8 mouse cellular contexts compared by ENCODE assay signal in genomic region chr15:25269345-25269996, GRCm38 (mm10).
DNase-seq lines count a peak whose midpoint lies in the region; ATAC-seq lines count a peak whose summit lies in the region.

No protein-coding gene starts in this region.

- no peak for ATAC-seq in heart, embryonic 15.5 days (replicated peaks; ENCODE audit: insufficient number of reproducible peaks, insufficient read depth, low FRiP score, low read depth)
- ATAC-seq in midbrain, embryonic 14.5 days (ENCODE audit: low FRiP score, low TSS enrichment), result no peak
- no peak for ATAC-seq in forebrain, embryonic 14.5 days

- H3K27me3 ChIP-seq in heart, embryonic 15.5 days, result no peaks in the 10 kb centered on the region
- no peaks in the 10 kb centered on the region for H3K27me3 ChIP-seq in midbrain, embryonic 14.5 days (ENCODE audit: control insufficient read depth, insufficient read depth, low read length)
- H3K27me3 ChIP-seq in forebrain, embryonic 14.5 days (replicated peaks; ENCODE audit: control insufficient read depth, insufficient read depth, low read length), result no peaks in the 10 kb centered on the region

- H3K4me1 ChIP-seq in heart, embryonic 15.5 days (replicated peaks), result peaks cover 5% of the 10 kb centered on the region; the same call in 1 of the 2 replicates
- H3K4me1 ChIP-seq in midbrain, embryonic 14.5 days (ENCODE audit: control insufficient read depth, insufficient read depth, low read length), result no peaks in the 10 kb centered on the region
- H3K4me1 ChIP-seq in forebrain, embryonic 14.5 days (ENCODE audit: control insufficient read depth, insufficient read depth, low read length), result no peaks in the 10 kb centered on the region; the same call in 1 of the 2 replicates

- no peak overlapping the region for H3K27ac ChIP-seq in heart, embryonic 15.5 days
- H3K27ac ChIP-seq in midbrain, embryonic 14.5 days (replicated peaks; ENCODE audit: low read depth, low read length), result no peak overlapping the region
- no peak overlapping the region for H3K27ac ChIP-seq in forebrain, embryonic 14.5 days (ENCODE audit: low read depth, low read length)

- 13% methylated on average over 12 of the region's 12 CpGs for WGBS in heart, embryonic 15.5 days
- 53% methylated on average over 12 of the region's 12 CpGs for WGBS in midbrain, embryonic 14.5 days
- WGBS in forebrain, embryonic 14.5 days, result 78% methylated on average over 12 of the region's 12 CpGs

- peak; percentile 15 for DNase-seq in adrenal gland, postnatal 10 days
- no peak for DNase-seq in adrenal gland, adult 8-10 months
- peak; percentile 8 to 34 for DNase-seq in spleen, postnatal 36 days (ENCODE audit: low spot score in 2 of 2)
- no peak for DNase-seq in spleen, postnatal 14 days (ENCODE audit: low spot score in 2 of 2)
- DNase-seq in midbrain, embryonic 14.5 days, result peak; percentile 35
- no peak for DNase-seq in gastrocnemius, postnatal 10 days
- no peak for DNase-seq in forebrain, embryonic 14.5 days (ENCODE audit: low spot score)

- no peaks in the 10 kb centered on the region for H3K9me3 ChIP-seq in heart, embryonic 15.5 days (replicated peaks)
- H3K9me3 ChIP-seq in midbrain, embryonic 14.5 days (ENCODE audit: control insufficient read depth, low read length), result no peaks in the 10 kb centered on the region
- no peaks in the 10 kb centered on the region for H3K9me3 ChIP-seq in forebrain, embryonic 14.5 days (replicated peaks; ENCODE audit: control insufficient read depth, low read length)

- no peak overlapping the region for H3K4me3 ChIP-seq in heart, embryonic 15.5 days
- no peak overlapping the region for H3K4me3 ChIP-seq in midbrain, embryonic 14.5 days (replicated peaks; ENCODE audit: low read depth, low read length)
- no peak overlapping the region for H3K4me3 ChIP-seq in forebrain, embryonic 14.5 days (ENCODE audit: low read depth, low read length)

- no peaks in the 10 kb centered on the region for H3K36me3 ChIP-seq in heart, embryonic 15.5 days
- H3K36me3 ChIP-seq in midbrain, embryonic 14.5 days (ENCODE audit: control insufficient read depth, insufficient read depth, low read length), result no peaks in the 10 kb centered on the region
- H3K36me3 ChIP-seq in forebrain, embryonic 14.5 days (ENCODE audit: control insufficient read depth, insufficient read depth, low read length), result no peaks in the 10 kb centered on the region

- H3K9ac ChIP-seq in heart, embryonic 15.5 days, result no peak overlapping the region
- no peak overlapping the region for H3K9ac ChIP-seq in midbrain, embryonic 14.5 days (replicated peaks; ENCODE audit: low read length)
- no peak overlapping the region for H3K9ac ChIP-seq in forebrain, embryonic 14.5 days (ENCODE audit: low read length)

- H3K4me2 ChIP-seq in heart, embryonic 15.5 days, result peak overlapping the region; percentile 43
- H3K4me2 ChIP-seq in midbrain, embryonic 14.5 days (ENCODE audit: low read length), result no peak overlapping the region
- H3K4me2 ChIP-seq in forebrain, embryonic 14.5 days (ENCODE audit: low read length), result no peak overlapping the region

Comparison
In these comparisons a context has a peak if more than half of its experiments do, and no peak if none do; other contexts are left out.
1. DNase-seq: peak in adrenal gland, postnatal 10 days (single experiment), spleen, postnatal 36 days (2 of 2) and midbrain, embryonic 14.5 days (single experiment); none in adrenal gland, adult 8-10 months (single experiment), spleen, postnatal 14 days (0 of 2), gastrocnemius, postnatal 10 days (single experiment) and forebrain, embryonic 14.5 days (single experiment).